Mouse (Mus musculus) CH12.LX (cell line): Measurements from ENCODE around the gene Ncoa4. TPM values are rescaled to one million over a fixed set of nuclear protein-coding genes. Genes with fewer than 3 reads are reported as not detected.

Source experiments
- DNase-seq: peaks from one replicate; pipeline ENCODE4 v3.0.0-alpha.2; 2013; ENCODE audit errors: extremely low read depth
- H3K27ac ChIP-seq: 2 replicates; pipeline ENCODE4 v1.5.1; 2012; ENCODE audit warnings: low read depth, mild to moderate bottlenecking, control low read depth, moderate library complexity; ENCODE audit not compliant: insufficient read depth
- H3K27me3 ChIP-seq: replicated peaks from 2 replicates; pipeline ENCODE3; 2012; ENCODE audit warnings: inconsistent platforms
- H3K36me3 ChIP-seq, 2 experiments: replicated peaks in 1 of 2; 2 replicates each; pipeline versions ENCODE3 to v1.6.1; 2012; ENCODE audit warnings: inconsistent platforms in 1 of 2, low read length in 1 of 2, mild to moderate bottlenecking in 1 of 2, mixed read lengths in 1 of 2, moderate library complexity in 1 of 2; ENCODE audit not compliant: control insufficient read depth in 1 of 2, insufficient read depth in 1 of 2
- H3K4me1 ChIP-seq, 2 experiments: 2 replicates each; pipeline ENCODE4 v1.6.1; 2012; ENCODE audit warnings: inconsistent platforms in 1 of 2, moderate library complexity in 1 of 2; ENCODE audit not compliant: insufficient read depth in 2 of 2, control insufficient read depth in 1 of 2
- H3K4me2 ChIP-seq: 2 replicates; pipeline ENCODE4 v1.6.1; 2012; ENCODE audit warnings: low read depth, mild to moderate bottlenecking, control low read depth; ENCODE audit not compliant: poor library complexity, insufficient read depth, severe bottlenecking
- H3K4me3 ChIP-seq, 3 experiments: fragments of 150-350 bp in 1 of 3; sonication (generic) in 1 of 3; replicated peaks in 1 of 3; 2 replicates each; pipeline versions ENCODE3 to v1.5.1; 2011 to 2012; ENCODE audit warnings: low read depth in 2 of 3, low read length in 2 of 3, mild to moderate bottlenecking in 2 of 3, moderate library complexity in 2 of 3, control low read depth in 1 of 3, improper control_type of control experiment in 1 of 3, inconsistent platforms in 1 of 3, mixed read lengths in 1 of 3; ENCODE audit not compliant: poor library complexity in 1 of 3
- H3K79me2 ChIP-seq: replicated peaks from 2 replicates; pipeline ENCODE4 v1.6.1; 2012; ENCODE audit warnings: mild to moderate bottlenecking, moderate library complexity; ENCODE audit not compliant: control insufficient read depth, poor library complexity, insufficient read depth, severe bottlenecking; ENCODE audit errors: extremely low read depth
- H3K9ac ChIP-seq: 2 replicates; pipeline ENCODE4 v1.6.1; 2012; ENCODE audit warnings: low read depth, mild to moderate bottlenecking, control low read depth, moderate library complexity; ENCODE audit not compliant: insufficient read depth
- H3K9me3 ChIP-seq: replicated peaks from 2 replicates; pipeline ENCODE3; 2012; ENCODE audit warnings: low read length, inconsistent platforms, mixed read lengths
- CHD2 ChIP-seq: IDR thresholded peaks from 2 replicates; pipeline ENCODE4 v1.6.1; 2011; ENCODE audit warnings: low read length, improper control_type of control experiment
- CTCF ChIP-seq, 2 experiments: IDR thresholded peaks in 1 of 2; conservative IDR thresholded peaks in 1 of 2; 2 replicates each; pipeline ENCODE4 v1.5.1; 2011 to 2012; ENCODE audit warnings: low read depth in 2 of 2, low read length in 2 of 2, improper control_type of control experiment in 1 of 2, inconsistent platforms in 1 of 2, mild to moderate bottlenecking in 1 of 2, moderate library complexity in 1 of 2
- E2F4 ChIP-seq: IDR thresholded peaks from 2 replicates; pipeline ENCODE4 v1.6.1; 2011; ENCODE audit warnings: low read depth, low read length, improper control_type of control experiment; ENCODE audit not compliant: insufficient replicate concordance
- ELF1 ChIP-seq: IDR thresholded peaks from 2 replicates; pipeline ENCODE4 v1.6.1; 2014; ENCODE audit warnings: low read depth, mild to moderate bottlenecking, inconsistent platforms, low read length, improper control_type of control experiment
- HCFC1 ChIP-seq: IDR thresholded peaks from 2 replicates; pipeline ENCODE4 v1.6.1; 2012; ENCODE audit warnings: low read depth, mild to moderate bottlenecking, inconsistent platforms, low read length, improper control_type of control experiment
- JUND ChIP-seq: conservative IDR thresholded peaks from 2 replicates; pipeline ENCODE4 v1.6.1; 2011; ENCODE audit warnings: low read depth, low read length, improper control_type of control experiment
- KAT2A ChIP-seq: IDR thresholded peaks from 2 replicates; pipeline ENCODE4 v1.6.1; 2012; ENCODE audit warnings: low read length, improper control_type of control experiment, inconsistent platforms; ENCODE audit not compliant: insufficient replicate concordance
- MAX ChIP-seq: IDR thresholded peaks from 2 replicates; pipeline ENCODE4 v1.6.1; 2011; ENCODE audit warnings: low read length, improper control_type of control experiment
- MEF2A ChIP-seq: IDR thresholded peaks from 2 replicates; pipeline ENCODE4 v1.6.1; 2014; ENCODE audit warnings: low read depth, mild to moderate bottlenecking, inconsistent platforms, low read length, improper control_type of control experiment, borderline replicate concordance
- MXI1 ChIP-seq: IDR thresholded peaks from 2 replicates; pipeline ENCODE4 v1.6.1; 2011; ENCODE audit warnings: mild to moderate bottlenecking, low read depth, low read length, improper control_type of control experiment
- MYC ChIP-seq: IDR thresholded peaks from 2 replicates; pipeline ENCODE4 v1.6.1; 2011; ENCODE audit warnings: low read depth, mild to moderate bottlenecking, improper control_type of control experiment, low read length
- NELFE ChIP-seq: IDR thresholded peaks from 2 replicates; pipeline ENCODE4 v1.6.1; 2011; ENCODE audit warnings: low read depth, low read length, improper control_type of control experiment
- NRF1 ChIP-seq: IDR thresholded peaks from 2 replicates; pipeline ENCODE4 v1.6.1; 2014; ENCODE audit warnings: low read depth, mild to moderate bottlenecking, inconsistent platforms, low read length, improper control_type of control experiment, moderate library complexity
- POLR2A ChIP-seq: IDR thresholded peaks from 2 replicates; pipeline ENCODE4 v1.6.1; 2011; ENCODE audit warnings: low read depth, mild to moderate bottlenecking, improper control_type of control experiment, low read length
- RAD21 ChIP-seq: IDR thresholded peaks from 2 replicates; pipeline ENCODE4 v1.6.1; 2011; ENCODE audit warnings: low read depth, mild to moderate bottlenecking, low read length, improper control_type of control experiment, moderate library complexity
- SIN3A ChIP-seq: IDR thresholded peaks from 2 replicates; pipeline ENCODE4 v1.6.1; 2012; ENCODE audit warnings: low read length, improper control_type of control experiment, inconsistent platforms
- TBP ChIP-seq: conservative IDR thresholded peaks from 2 replicates; pipeline ENCODE4 v1.6.1; 2011; ENCODE audit warnings: low read depth, low read length, improper control_type of control experiment
- TCF12 ChIP-seq: IDR thresholded peaks from 2 replicates; pipeline ENCODE4 v1.6.1; 2014; ENCODE audit warnings: low read depth, mild to moderate bottlenecking, inconsistent platforms, low read length, improper control_type of control experiment
- UBTF ChIP-seq: IDR thresholded peaks from 2 replicates; pipeline ENCODE4 v1.6.1; 2012; ENCODE audit warnings: low read depth, mild to moderate bottlenecking, inconsistent platforms, low read length, improper control_type of control experiment, moderate library complexity
- ZC3H11A ChIP-seq: IDR thresholded peaks from 2 replicates; pipeline ENCODE4 v1.6.1; 2012; ENCODE audit warnings: low read depth, mild to moderate bottlenecking, inconsistent platforms, low read length, improper control_type of control experiment
- ZKSCAN1 ChIP-seq: IDR thresholded peaks from 2 replicates; pipeline ENCODE4 v1.6.1; 2012; ENCODE audit warnings: low read depth, inconsistent platforms, low read length, improper control_type of control experiment, borderline replicate concordance
- ZNF384 ChIP-seq: IDR thresholded peaks from 2 replicates; pipeline ENCODE4 v1.6.1; 2012; ENCODE audit warnings: low read depth, low read length, improper control_type of control experiment, inconsistent platforms
- dilution Hi-C: fragments of 300-500 bp; cut with MboI; formaldehyde crosslinking; loops from 2 replicates; pipeline ENCODE4 v1.14.3; 2020; ENCODE audit warnings: low sequenced_read_pairs; ENCODE audit not compliant: extremely low pct_unique_long_range_greater_than_20kb, extremely low pct_ligation_motif_present
- in situ Hi-C: fragments of 300-500 bp; cut with MboI; formaldehyde crosslinking; loops from 3 replicates; pipeline ENCODE4 v1.14.3; 2019; ENCODE audit warnings: low sequenced_read_pairs, low pct_ligation_motif_present, low pct_unique_long_range_greater_than_20kb, mixed read lengths
- polyA plus RNA-seq: library from polyadenylated mRNA; unstranded; fragments of >175 nt; gene quantifications from 2 replicates; pipeline ENCODE4 v1.2.1, GENCODE M21; 2012; ENCODE audit warnings: low read depth; ENCODE audit not compliant: insufficient read length
- total RNA-seq, 2 experiments: library from RNA; depleted of rRNA; stranded (reverse); fragments of 300-350 nt in 1 of 2; fragments of >200 nt in 1 of 2; gene quantifications; 2 replicates each; pipeline ENCODE4 v1.2.3; 2012 to 2014

Ncoa4 gene
- total RNA-seq (2012; rRNA removed) (41.6 and 47.6 TPM in 2 replicates), total RNA-seq (2014; rRNA removed) (102 and 109 TPM in 2 replicates), polyA plus RNA-seq (59.3 and 63.9 TPM in 2 replicates)

DNA sequence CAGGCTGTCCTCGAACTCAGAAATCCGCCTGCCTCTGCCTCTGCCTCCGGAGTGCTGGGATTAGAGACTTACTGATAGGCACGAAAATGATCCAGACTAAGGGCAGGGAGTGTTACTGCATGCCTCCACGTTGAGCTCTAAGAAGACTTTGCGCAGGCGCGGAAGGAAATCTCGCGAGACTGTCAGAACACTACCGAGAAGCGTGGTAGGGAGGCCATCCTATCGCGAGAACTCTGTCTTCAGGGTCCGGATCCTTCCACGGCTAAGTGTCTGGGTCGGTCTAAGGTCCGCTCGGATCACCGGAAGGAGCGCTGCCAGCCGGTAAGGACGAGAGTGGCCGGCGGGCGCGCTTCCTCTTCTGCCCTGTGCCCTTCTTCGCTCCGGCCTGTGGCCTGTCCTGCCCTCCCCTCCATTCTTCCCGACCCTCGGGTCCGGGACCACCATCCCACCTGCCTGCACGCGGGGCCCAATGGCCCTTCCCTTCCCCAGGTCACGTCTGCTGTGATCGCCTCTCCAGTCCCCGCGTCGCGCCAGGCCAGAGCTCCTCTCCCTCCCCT is at the start of gene Ncoa4:
Gene Ncoa4 (plus strand): TSS at position 176 of the 557 bp plus-strand sequence.
- peak; percentile 100 for DNase-seq
- TF ChIP-seq ZKSCAN1, result no peak
- TF ChIP-seq POLR2A, result peak; percentile 85
- TF ChIP-seq E2F4, result no peak
- no peak for TF ChIP-seq RAD21
- 0 out of 2 replicates have a peak, but pooled peaks have one; percentile 38 for TF ChIP-seq UBTF
- peak; percentile 57; the same call in 1 of the 2 replicates for TF ChIP-seq SIN3A
- TF ChIP-seq ZNF384, result peak; percentile 86
- TF ChIP-seq CHD2, result peak; percentile 99
- peak; percentile 57 for TF ChIP-seq ELF1
- TF ChIP-seq NRF1, result peak; percentile 86
- peak; percentile 76 for TF ChIP-seq TCF12
- peak; percentile 94 for TF ChIP-seq TBP
- peak; percentile 61 for TF ChIP-seq NELFE
- TF ChIP-seq KAT2A, result 0 out of 2 replicates have a peak, but pooled peaks have one; percentile 35
- TF ChIP-seq HCFC1, result peak; percentile 70
- no peak for TF ChIP-seq MEF2A
- TF ChIP-seq CTCF (conservative IDR thresholded peaks at IDR 0.05 in 1 of 2, IDR thresholded peaks at IDR 0.05 in 1 of 2; ENCODE audit: low read depth in 2 of 2, low read length in 2 of 2), result no peak
- TF ChIP-seq JUND, result no peak
- 0 out of 2 replicates have a peak, but pooled peaks have one; percentile 12 for TF ChIP-seq MAX
- TF ChIP-seq MYC, result 0 out of 2 replicates have a peak, but pooled peaks have one; percentile 58
- no peak for TF ChIP-seq ZC3H11A
- peak; percentile 68 for TF ChIP-seq MXI1
- no peaks in the 10 kb centered on the region for H3K27me3 ChIP-seq
- dilution Hi-C loops, result no loop called here
- in situ Hi-C loops, result no loop called here
- peaks cover 0 to 41% of the 10 kb centered on the region in 2 experiments; a peak in 2 of 4 replicates for H3K4me1 ChIP-seq
- H3K27ac ChIP-seq, result peak within 1 kb of the TSS; percentile 89
- peaks cover 7% of the 10 kb centered on the region for H3K9me3 ChIP-seq
- peak within 1 kb of the TSS; percentile 82 for H3K4me2 ChIP-seq
- peak within 1 kb of the TSS; percentile 93 for H3K9ac ChIP-seq
- H3K4me3 ChIP-seq, result peak within 1 kb of the TSS; percentile 80 to 98 (median 96)
- peaks cover 0 to 17% of the 10 kb centered on the region in 2 experiments for H3K36me3 ChIP-seq
- H3K79me2 ChIP-seq, result peaks cover 43% of the 10 kb centered on the region
